Mouse (Mus musculus) liver, adult 2 months (tissue): ENCODE data around the gene Mettl14.

Experiments used
- CTCF ChIP-seq: fragments of 200-500 bp; IDR thresholded peaks from 2 replicates; pipeline ENCODE4 v1.5.1; 2011; ENCODE audit warnings: low read depth, low read length, control low read depth
- POLR2A ChIP-seq: fragments of 200-500 bp; IDR thresholded peaks from 2 replicates; pipeline ENCODE4 v1.6.1; 2011; ENCODE audit warnings: low read length, control low read depth; ENCODE audit not compliant: insufficient read depth; ENCODE audit errors: extremely low read depth

GRCm38 (mm10) chr3:123428005-123428404 lies 42.1 kb upstream of the Mettl14 start:
- no peak for TF ChIP-seq CTCF
- no peak for TF ChIP-seq POLR2A
